Mouse (Mus musculus) cerebellum, adult (tissue): Measurements from ENCODE around the gene Dnah9.

ENCODE experiments used
- ATAC-seq: cut with Nextera tagmentation; 2 replicates; pipeline ENCODE4 v1.9.2; 2017; ENCODE audit warnings: mild to moderate bottlenecking, moderate library complexity, mixed read lengths; ENCODE audit not compliant: insufficient number of reproducible peaks, low FRiP score, low TSS enrichment

Gene Dnah9

DNA sequence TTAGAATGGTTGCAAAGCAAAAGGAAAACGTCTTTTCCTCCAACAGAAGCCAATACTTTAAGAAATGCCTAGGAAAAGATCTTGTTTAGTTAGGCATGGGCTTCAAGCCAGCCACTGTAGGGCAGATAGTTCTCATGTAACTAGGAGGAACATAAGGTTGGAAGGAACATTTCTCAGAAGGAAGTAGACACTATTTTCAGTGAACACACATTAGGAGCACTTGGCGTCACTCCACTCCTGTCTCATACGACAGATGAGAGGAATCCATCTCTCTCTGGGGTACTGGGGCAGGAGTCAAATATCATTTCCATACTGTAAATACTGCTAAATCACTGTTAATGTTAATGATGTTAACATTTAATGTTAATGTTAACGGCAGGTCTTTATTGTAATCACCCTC, 238.0 kb downstream of the Dnah9 start:
- ATAC-seq = no peak

DNA sequence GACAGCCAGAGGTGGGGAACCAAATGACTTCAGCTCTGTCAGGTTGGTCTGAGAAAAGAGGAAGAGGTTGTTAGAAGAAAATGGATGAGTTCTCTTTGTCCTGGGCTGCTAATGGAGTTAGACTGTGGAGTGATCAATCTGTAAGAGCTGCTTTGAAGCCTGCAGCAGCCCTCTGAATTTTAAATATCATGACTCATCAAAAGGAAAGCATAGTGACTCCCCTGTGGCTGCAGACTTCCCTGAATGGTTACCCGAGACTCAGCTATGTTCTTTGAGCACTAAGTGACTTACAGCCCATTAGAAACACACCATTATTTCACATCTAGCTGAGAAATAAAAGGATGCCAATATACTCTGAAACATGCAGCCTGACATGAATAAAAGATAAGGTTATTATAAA, 240.4 kb downstream of the Dnah9 start:
- no peak for ATAC-seq

DNA sequence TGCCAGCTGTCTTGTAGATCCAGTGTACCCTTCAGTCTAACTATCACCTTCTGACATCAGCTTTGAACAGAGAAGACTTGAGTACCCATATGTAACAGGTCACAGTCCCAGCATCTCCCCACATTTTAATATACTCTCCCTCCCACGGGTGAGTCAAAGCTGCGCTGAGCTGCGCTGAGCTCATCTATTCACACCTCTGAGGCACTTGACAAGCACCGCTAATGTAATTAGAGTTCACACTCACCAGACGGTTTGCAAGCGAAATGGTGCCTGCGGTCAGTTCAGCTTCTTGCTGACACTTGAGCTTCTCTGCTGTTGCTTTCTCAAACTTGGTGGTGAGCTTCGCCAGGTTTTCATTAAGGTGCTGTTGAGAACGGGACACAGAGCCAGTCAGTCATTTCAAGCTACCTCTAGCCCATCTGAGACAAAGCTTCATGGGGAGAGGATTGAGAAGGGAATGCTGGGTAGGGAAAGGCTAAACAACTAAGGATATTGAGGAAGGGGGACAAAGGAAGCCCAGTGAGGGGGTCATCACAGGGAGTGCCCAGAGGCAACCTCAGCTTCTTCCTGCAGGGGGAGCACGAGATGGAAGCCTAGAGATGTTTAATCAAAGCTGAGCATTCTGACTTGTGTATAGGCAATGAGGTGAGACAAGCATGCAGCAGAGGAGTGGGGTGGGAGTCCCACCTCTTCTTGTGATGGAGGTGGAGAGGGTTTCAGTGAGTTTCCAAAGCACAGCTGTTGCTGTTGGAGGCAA, 249.7 kb downstream of the Dnah9 start:
- ATAC-seq = no peak

DNA sequence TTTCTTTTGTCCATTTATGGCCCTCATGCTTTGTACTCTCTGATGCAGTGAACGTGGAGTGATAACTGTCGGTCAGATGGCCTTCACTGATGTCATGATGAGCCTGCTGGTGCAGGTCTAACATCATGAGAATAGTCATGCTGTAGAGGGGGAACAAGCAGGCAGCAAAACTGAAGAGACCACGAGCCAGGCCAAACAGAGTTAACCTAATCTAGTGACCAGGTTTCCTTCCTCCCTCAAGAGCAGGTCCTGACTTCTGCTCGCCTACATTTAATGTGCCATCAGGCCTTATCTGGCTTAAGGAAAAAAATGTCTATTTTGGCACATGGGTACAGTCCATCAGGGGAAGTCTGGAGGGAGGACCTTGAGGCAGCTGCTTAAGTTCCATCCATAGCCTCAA, 259.2 kb downstream of the Dnah9 start:
- no peak for ATAC-seq

DNA sequence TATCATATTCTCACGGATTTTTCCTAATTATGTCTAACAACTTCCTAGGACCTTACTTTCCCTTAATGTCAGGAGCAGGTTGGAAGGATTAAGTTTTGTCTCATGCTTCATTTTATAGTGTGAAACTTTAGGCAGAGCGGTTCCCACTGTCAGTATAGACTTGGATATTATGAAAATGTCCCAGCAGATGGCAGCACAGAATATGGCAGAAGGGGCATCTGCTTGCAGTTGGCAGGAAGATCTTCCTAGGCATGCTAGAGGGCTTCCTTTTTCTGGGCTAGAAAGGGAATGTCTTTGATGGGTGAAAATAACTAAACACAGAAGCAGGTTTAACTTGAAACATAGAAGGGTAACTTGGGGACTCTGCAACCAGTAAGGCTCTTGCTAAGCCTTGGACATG, 262.9 kb downstream of the Dnah9 start:
- no peak for ATAC-seq

DNA sequence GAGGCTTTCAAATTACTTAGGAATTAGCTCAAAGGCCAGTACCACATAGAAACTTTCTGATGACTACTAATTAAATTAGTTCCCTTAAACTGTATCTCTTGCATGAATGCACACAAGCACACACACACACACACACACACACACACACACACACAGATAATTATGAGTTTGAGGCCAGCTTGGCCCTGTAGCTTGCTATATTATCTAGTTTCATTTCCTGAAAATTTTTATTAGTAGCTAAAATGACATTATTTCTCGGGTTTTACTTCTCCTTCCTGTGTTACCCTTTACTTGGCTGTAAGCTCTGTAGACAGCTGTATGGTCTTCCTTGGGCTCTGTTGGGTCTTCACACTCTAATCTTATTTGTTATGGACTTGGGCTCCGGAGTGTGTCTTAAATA, 264.4 kb downstream of the Dnah9 start:
- ATAC-seq = no peak

DNA sequence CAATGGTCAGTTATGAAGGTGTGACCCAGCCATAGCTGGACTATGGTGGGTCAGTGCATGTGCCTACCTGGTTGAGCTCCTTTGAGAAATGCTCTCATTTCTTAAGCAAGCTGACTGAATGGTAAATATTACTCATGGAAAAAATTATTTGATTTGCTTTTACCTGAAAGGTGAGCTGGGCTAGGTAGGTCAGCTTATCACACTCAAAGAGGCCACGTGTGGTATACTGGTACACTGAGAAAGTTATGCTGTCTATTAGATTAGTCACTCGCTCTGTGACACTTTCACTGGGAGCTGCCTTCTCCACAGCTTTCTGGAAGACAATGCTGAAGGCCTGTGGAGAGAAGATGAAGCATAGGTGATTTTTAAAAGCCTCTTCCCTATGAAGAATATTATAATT, 286.9 kb downstream of the Dnah9 start:
- no peak for ATAC-seq

DNA sequence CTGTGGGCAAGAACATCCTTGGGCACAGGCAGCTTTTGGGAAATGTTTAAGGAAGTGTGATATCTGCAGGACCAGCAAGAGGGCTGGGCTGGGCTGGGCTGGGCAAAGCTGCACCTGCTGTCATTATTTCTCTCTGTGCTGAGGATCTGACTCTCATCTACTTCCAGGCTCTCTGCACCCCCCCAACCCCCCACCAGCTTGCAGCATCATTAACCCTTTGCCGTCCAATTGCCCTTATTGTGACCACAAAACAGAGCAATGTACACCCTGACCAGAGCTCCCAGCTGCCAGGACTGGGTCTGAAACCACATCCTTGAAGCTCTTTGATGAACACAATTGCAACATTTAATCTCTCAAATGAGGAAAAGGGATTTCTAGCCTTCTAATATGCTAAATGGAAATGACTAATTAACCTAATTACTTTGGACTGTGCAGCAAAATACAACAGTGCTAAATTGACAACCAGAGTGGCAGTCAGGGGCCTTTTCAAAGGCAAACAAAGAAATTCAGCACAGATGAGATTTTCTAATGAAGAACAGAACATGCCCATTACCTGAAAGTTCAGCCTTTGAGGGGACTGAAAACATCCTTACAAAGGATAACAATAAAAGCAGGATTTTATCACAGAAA, 291.1 kb downstream of the Dnah9 start:
- no peak for ATAC-seq

DNA sequence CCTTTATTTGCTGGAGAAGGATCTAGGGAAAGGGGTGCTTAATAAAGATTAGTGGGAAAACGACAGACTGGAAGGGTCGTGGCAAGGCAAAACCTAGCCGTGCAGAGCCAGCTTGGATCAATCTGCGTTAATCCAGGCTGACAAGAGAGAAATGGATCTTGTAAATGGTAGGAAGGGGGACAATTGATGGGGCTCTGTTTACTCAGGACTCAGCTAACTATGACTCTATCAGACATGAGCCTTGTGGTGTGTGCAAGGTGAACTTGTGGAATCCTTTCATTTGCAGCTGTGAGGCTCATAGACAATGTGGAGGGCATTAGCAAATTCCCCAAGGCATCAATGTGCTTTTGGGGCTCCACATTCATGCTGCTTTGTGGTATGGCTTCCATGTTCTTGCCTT, 306.9 kb downstream of the Dnah9 start:
- no peak for ATAC-seq

DNA sequence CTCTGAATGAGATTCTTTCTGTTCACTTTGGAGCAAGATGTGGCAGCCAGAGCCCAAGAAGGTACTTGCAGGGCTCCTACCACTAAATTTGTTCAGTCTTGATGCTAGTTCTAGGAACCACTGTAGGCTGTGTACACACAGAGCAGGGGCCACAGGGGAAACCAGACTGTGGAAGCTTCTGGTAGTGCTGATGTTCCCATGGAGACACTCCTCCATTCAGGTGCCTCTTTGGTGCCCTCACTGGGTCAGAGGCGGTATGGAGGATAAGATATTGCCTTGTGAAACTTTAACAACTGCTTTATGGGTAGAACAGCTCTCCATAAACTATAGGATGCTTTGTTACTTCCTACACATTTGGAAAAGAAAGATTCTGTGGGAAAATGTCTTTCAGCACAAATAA, 316.3 kb downstream of the Dnah9 start:
- ATAC-seq = no peak

DNA sequence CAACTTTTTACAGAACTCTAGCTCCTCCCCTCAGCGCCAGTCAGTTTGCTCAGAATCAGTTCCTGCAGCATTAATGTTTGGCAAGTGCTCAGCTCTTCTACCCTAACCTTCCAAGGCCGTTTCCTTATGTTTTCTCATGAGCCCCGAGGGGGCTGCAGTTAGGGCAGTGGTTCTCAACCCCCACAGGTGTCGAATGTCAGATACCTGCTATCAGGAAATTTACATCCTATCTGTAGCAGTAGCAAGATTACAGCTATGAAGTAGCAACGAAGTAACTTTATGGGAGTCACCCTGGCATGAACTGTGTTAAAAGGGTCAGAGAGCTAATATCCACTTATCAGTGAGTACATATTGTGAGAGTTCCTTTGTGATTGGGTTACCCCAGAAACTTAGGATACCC, 321.9 kb downstream of the Dnah9 start:
- ATAC-seq = no peak

DNA sequence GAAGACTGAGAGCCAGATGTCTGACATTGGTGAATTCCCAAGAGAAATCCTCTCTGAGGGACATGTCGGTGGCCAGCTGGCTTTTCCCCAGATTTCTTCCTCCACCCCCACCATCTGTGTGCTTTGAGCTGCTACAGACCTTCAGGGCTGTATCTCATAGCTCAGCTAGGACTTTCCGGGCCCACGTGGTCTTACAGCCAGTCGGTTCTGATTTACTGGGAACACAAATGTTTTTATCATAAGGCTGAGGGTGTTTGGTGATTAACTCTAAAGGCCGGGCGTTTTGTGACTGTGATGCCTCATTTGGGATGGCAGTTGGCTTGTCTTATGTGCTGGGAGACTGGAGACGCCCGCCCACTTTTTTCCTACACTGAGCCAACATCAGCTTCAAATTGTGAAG, 329.4 kb downstream of the Dnah9 start:
- no peak for ATAC-seq

DNA sequence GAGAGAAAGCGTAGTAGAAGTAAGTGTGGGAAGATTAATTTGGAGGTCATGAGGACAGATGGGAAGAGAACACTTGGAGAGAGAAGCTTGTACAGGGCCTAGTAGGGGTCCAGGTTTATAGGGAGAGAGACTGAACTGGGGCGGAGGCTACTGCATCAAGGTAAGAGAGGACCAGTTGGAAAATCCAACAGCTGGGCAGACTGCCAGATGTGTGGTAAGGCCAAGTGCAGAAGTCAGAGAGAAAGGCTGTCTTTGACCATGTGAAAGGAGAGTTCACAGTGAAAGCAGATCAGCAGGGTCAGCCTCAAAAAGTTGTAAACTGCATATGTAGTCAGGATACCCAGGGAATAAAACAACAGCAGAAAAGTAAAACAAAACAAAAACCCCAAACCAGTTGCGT, 343.8 kb downstream of the Dnah9 start:
- ATAC-seq = no peak

DNA sequence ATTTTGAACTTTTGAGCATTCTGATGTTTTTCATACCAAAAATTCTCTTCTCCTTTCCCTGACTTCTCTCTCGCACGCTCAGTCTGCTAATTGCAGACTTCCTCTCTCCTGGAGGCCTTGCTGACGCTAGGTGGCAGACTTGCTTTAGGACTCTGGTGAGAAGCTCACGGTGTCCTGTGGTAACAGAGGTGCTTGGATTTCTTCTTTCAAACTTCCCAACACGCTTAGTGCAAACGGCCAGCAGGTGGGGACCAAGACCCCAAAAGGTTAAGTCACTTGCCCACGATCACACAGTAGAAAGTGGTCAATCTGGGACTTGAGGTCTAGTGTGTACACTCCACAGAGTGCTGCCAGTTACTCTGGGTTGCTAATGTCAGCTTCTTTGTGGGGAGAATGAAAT, 347.5 kb downstream of the Dnah9 start:
- ATAC-seq = no peak

DNA sequence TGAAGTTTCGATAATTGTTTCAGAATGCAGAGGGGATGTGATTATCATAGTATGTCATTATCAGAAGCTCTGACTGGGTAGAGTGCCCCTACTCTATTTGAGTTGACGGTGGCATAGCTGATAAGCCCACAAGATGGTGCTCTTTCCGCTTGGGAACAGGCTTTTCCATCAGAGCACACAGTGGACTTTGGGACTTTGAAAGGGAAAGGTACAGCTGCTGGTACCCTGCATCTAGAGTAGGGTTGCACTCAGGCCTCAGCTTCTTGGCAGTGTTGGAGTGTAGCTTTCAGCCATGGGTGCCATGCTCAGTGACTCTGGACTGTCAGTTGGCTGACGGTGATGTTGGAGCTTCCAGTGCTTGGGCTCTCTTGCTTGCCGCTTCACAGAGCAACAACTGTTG, 348.1 kb downstream of the Dnah9 start:
- no peak for ATAC-seq

DNA sequence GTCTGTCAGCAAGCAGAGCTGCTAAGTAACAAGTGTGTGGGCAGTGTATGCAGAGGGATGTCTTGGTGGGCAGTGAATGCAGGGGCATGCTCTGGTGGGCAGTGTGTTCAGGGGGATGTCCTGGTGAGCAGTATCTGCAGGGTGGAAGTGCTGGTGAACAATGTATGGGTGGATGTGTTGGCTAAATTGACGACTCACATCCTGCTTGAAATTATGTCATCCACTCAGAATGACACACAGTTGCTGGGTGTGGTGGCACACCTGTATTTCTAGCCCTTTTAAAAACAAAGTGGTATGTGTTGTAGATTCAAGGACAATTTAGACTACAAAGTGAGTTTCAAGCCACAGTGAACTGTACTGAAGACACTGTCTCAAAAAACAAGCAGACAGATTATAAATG, 350.2 kb downstream of the Dnah9 start:
- no peak for ATAC-seq

DNA sequence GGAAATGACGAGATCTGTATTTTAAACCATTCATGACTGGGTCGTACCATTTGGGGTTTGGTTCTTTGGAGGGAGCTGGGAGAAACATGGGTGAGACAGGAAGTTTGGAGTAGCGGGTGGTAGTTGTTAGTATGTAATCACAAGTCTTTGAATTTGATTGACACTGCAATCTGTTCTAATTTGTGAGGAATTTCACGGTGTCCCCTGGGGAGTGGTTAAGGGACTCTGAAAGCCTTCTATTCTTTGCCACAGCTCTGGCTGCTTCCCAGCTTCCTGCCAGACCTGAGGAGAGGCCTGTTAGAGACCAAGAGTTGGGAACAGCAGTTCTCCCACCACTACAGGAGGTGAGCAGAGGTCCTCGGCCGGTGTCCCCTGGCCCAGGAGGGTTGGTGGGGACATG, 352.1 kb downstream of the Dnah9 start:
- no peak for ATAC-seq

DNA sequence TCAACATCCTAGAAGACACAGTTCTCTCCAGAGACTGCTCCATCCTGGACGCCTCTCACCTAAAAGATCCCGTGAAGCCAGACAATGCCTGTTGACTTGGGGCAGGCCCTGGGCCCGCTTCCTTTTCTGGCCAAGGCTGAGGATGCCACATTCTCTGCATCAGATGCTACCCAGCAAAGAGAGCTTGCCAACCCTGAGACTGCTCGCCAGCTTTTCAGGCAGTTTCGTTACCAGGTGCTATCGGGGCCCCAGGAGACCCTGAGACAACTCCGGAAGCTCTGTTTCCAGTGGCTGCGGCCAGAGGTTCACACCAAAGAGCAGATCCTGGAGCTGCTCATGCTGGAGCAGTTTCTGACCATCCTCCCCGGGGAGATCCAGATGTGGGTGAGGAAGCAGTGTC, 354.0 kb downstream of the Dnah9 start:
- ATAC-seq = no peak

DNA sequence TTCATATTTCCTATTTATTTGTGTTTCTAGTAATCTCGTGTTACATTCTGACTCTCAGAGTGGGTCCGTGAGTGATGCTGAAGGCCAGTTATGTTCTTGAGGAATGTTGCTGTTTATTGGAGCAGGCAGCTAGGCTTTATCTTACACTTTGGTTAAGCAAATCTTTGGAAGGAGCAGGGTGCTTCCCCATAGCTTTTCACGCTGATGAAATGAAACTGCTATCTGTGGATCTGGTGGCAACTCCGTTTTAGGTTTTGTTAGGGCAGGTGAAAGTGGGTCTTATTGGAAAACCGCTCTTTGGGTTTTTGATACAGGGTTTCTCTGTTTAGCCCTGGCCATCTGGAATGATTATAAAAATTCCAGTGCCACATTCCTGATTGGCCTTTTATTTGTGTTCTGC, 356.3 kb downstream of the Dnah9 start:
- no peak for ATAC-seq

DNA sequence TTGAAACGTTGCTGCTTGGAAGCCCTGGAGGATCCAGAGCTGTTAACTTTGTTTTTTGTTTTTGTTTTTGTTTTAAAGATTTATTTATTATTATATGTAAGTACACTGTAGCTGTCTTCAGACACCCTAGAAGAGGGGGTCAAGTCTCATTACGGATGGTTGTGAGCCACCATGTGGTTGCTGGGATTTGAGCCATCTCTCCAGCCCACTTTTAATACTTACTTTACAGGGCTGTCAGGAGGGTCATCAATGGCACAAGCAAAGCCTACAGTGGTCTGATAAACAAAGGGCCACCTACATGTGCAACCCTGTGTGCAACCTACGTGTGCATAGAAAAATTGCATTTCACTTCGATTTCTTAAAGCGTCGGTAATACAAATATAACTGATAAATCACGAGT, 360.8 kb downstream of the Dnah9 start:
- ATAC-seq = no peak

DNA sequence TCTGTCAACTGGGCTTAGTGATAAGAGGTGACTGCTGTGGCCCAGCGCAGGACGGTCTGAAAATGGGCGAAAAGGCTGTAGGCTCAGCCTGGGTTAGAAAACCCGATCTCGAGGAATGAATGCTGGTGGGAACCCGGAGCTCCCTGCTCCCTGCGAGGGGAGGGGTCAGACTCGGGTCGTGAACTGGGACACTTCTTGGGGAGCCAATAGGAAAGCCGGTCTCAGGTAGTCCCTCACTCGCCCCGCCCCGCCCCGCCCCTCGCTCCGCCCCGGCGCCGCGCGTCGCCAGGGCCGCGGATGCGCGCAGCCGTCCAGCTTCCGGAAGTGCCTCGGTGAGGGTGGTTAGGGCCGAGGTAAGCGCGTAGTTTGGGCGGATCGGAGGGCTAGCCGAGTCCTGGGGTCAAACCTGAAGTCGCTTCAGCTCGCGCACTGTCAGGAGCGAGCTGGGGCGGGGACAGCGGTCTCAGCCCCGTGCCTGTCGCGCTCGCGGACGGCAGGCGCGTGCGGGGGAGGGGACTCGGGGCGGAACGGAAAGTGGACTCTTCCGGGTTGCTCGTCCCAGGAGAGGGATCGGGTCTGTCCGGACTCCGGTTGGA, 361.3 kb downstream of the Dnah9 start, which contains the start of gene Zkscan6:
Zkscan6 (plus strand) TSS at position 267 of the 596 bp plus-strand sequence.
- ATAC-seq = peak; percentile 93
